Comparison of ENCODE assay signal across 8 mouse cellular contexts in genomic region chr14:100461141-100462043, GRCm38 (mm10).
DNase-seq lines count a peak whose midpoint lies in the region; ATAC-seq and TF ChIP-seq lines count a peak whose summit lies in the region.

No protein-coding gene starts in this region.

- H3K79me2 ChIP-seq in liver, adult 2 months (ENCODE audit: control insufficient read depth, insufficient read depth, low read length), result no peaks in the 10 kb centered on the region

- ATAC-seq in heart, embryonic 14.5 days (ENCODE audit: insufficient number of reproducible peaks, insufficient read depth, low FRiP score, low read depth), result peak; percentile 93
- ATAC-seq in kidney, postnatal 0 days (replicated peaks; ENCODE audit: low FRiP score, low read depth), result peak; percentile 89
- ATAC-seq in neutrophil, adult 5-6 weeks (ENCODE audit: extremely low read depth, insufficient number of reproducible peaks, low FRiP score, poor library complexity, severe bottlenecking), result peak; percentile 88

- peak overlapping the region; percentile 87 for H3K27ac ChIP-seq in forebrain, embryonic 10.5 days
- H3K27ac ChIP-seq in heart, embryonic 14.5 days (replicated peaks in 1 of 2; ENCODE audit: control insufficient read depth in 1 of 2, insufficient read depth in 1 of 2, low read depth in 2 of 2, low read length in 2 of 2), result peak overlapping the region; percentile 86 to 92
- H3K27ac ChIP-seq in kidney, postnatal 0 days, result peak overlapping the region; percentile 77
- no peak overlapping the region for H3K27ac ChIP-seq in liver, adult 2 months (replicated peaks; ENCODE audit: insufficient read depth, low read depth, low read length)

- peaks cover 53% of the 10 kb centered on the region for H3K4me1 ChIP-seq in forebrain, embryonic 10.5 days
- H3K4me1 ChIP-seq in heart, embryonic 14.5 days (ENCODE audit: control insufficient read depth in 2 of 2, insufficient read depth in 2 of 2, low read length in 2 of 2), result peaks cover 18 to 26% of the 10 kb centered on the region in 2 experiments
- H3K4me1 ChIP-seq in kidney, postnatal 0 days (replicated peaks; ENCODE audit: insufficient read depth, low read length), result 0 out of 2 replicates have a peak, but pooled peaks cover 13% of the 10 kb centered on the region
- H3K4me1 ChIP-seq in liver, adult 2 months (ENCODE audit: control insufficient read depth, insufficient read depth, low read length), result peaks cover 6% of the 10 kb centered on the region

- peak overlapping the region; percentile 27 for H3K4me2 ChIP-seq in heart, embryonic 14.5 days (ENCODE audit: low read length)
- peak overlapping the region; percentile 31; the same call in 1 of the 2 replicates for H3K4me2 ChIP-seq in kidney, postnatal 0 days (ENCODE audit: low read length)

- H3K4me3 ChIP-seq in forebrain, embryonic 10.5 days, result no peak overlapping the region; the same call in 1 of the 2 replicates
- no peak overlapping the region for H3K4me3 ChIP-seq in heart, embryonic 14.5 days (ENCODE audit: control insufficient read depth in 1 of 2, insufficient read depth in 1 of 2, low read depth in 1 of 2, low read length in 2 of 2)
- no peak overlapping the region for H3K4me3 ChIP-seq in kidney, postnatal 0 days (replicated peaks; ENCODE audit: low read depth, low read length)
- H3K4me3 ChIP-seq in liver, adult 2 months (ENCODE audit: insufficient read depth, low read depth, low read length), result no peak overlapping the region

- DNase-seq in B cell, adult 2 months, result peak; percentile 82 to 86
- peak; percentile 96 for DNase-seq in brain, adult 2 months (ENCODE audit: low read depth, low spot score)
- DNase-seq in forebrain, embryonic 10.5 days (ENCODE audit: extremely low spot score, low spot score), result no peak
- DNase-seq in kidney, postnatal 0 days (ENCODE audit: low spot score), result peak; percentile 77
- peak; percentile 28 for DNase-seq in liver, adult 2 months (ENCODE audit: extremely low read depth, low read depth, low spot score)
- DNase-seq in MN1 (ENCODE audit: low spot score), result no peak

- WGBS in forebrain, embryonic 10.5 days, result 50% methylated on average over 12 of the region's 12 CpGs
- 26% methylated on average over 12 of the region's 12 CpGs for WGBS in heart, embryonic 14.5 days
- 31% methylated on average over 12 of the region's 12 CpGs for WGBS in kidney, postnatal 0 days
- WGBS in liver, adult 2 months, result 67% methylated on average over 12 of the region's 12 CpGs

- peak overlapping the region; percentile 63 for H3K9ac ChIP-seq in heart, embryonic 14.5 days (ENCODE audit: low read length)
- no peak overlapping the region for H3K9ac ChIP-seq in kidney, postnatal 0 days (ENCODE audit: low read depth, low read length)
- no peak overlapping the region for H3K9ac ChIP-seq in liver, adult 2 months (ENCODE audit: low read depth, low read length)

- no peaks in the 10 kb centered on the region for H3K9me3 ChIP-seq in forebrain, embryonic 10.5 days
- H3K9me3 ChIP-seq in heart, embryonic 14.5 days (ENCODE audit: control insufficient read depth, low read length), result no peaks in the 10 kb centered on the region
- no peaks in the 10 kb centered on the region for H3K9me3 ChIP-seq in kidney, postnatal 0 days (replicated peaks; ENCODE audit: low read length)

- no peak for TF ChIP-seq CTCF in kidney, postnatal 0 days (IDR thresholded peaks at IDR 0.05; ENCODE audit: low read depth)
- TF ChIP-seq CTCF in liver, adult 2 months (IDR thresholded peaks at IDR 0.05; ENCODE audit: low read depth, low read length), result no peak

- no peaks in the 10 kb centered on the region for H3K36me3 ChIP-seq in forebrain, embryonic 10.5 days (replicated peaks)
- H3K36me3 ChIP-seq in heart, embryonic 14.5 days (ENCODE audit: control insufficient read depth, insufficient read depth, low read length), result no peaks in the 10 kb centered on the region
- H3K36me3 ChIP-seq in kidney, postnatal 0 days (ENCODE audit: insufficient read depth, low read length), result no peaks in the 10 kb centered on the region
- no peaks in the 10 kb centered on the region for H3K36me3 ChIP-seq in liver, adult 2 months (ENCODE audit: control insufficient read depth, insufficient read depth, low read length)

- TF ChIP-seq POLR2A in liver, adult 2 months (IDR thresholded peaks at IDR 0.05; ENCODE audit: extremely low read depth, insufficient read depth, low read length), result no peak

- peaks cover 10% of the 10 kb centered on the region; the same call in 1 of the 2 replicates for H3K27me3 ChIP-seq in forebrain, embryonic 10.5 days (ENCODE audit: poor library complexity, severe bottlenecking)
- H3K27me3 ChIP-seq in heart, embryonic 14.5 days (ENCODE audit: control insufficient read depth, insufficient read depth, low read length), result no peaks in the 10 kb centered on the region
- H3K27me3 ChIP-seq in kidney, postnatal 0 days (ENCODE audit: insufficient read depth, low read length), result no peaks in the 10 kb centered on the region
- no peaks in the 10 kb centered on the region for H3K27me3 ChIP-seq in liver, adult 2 months (ENCODE audit: control insufficient read depth, insufficient read depth, low read length)

Comparison
In these comparisons a context has a peak if more than half of its experiments do, and no peak if none do; other contexts are left out.
1. DNase-seq: peak in B cell, adult 2 months (2 of 2), brain, adult 2 months (single experiment), kidney, postnatal 0 days (single experiment) and liver, adult 2 months (single experiment); none in forebrain, embryonic 10.5 days (single experiment) and MN1 (single experiment).
2. Peak in every context shown above with its lines, with median percentiles within 50 percentile points of each other: ATAC-seq.